In the genomic region with DNA sequence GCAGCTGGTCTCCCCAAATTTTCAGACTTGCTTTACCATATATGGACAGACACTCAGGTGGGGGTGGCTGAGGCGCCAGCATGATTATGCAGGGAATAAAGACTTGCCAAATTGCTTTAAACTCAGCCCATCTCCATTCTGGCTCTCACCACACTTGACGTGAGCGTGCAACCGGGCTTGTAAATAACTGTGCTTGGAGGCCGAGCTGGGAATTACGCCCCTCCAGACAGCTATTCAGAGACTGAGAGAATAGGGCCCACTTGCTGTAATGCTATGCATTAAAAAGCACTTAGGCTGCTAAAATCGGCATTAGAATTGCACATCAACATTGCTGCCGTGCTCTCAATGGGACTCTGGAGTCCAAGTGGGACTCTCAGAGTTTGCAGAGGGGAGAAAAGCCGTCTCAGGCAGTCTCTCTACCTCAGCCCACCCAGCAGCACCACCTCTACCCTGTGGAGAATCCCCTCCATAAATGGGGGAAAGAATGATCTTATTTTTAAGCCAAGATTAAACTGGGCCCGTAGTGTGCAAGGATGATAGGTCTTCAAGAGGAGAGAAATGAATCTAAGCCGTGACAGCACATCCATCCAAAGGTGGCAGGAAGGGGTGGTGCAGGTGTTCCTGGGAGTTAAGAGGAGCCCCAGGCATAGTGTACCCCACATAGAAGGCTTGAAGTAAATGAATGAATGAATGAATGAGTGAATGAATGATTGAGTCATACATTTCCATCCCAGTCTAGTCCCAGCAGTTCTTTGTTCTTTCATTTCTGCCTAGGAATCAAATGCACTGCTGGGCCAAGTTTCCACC, we compare ENCODE assay signal across 25 mouse cellular contexts. TPM values are rescaled to one million over a fixed set of nuclear protein-coding genes. Genes with fewer than 3 reads are reported as not detected.
DNase-seq lines count a peak whose midpoint lies in the region; ATAC-seq lines count a peak whose summit lies in the region.
"Had no signal": no experiment of that assay in that cellular context is flagged by ENCODE, and none has a peak within 500 bp of the region (broad histone marks: within the 10 kb centered on the region; RNA-seq: fewer than 3 reads in every experiment).

No protein-coding gene starts in this region.

- no peaks in the 10 kb centered on the region for H3K36me3 ChIP-seq in hindbrain, embryonic 13.5 days
- no peaks in the 10 kb centered on the region for H3K36me3 ChIP-seq in hindbrain, embryonic 12.5 days
- no peaks in the 10 kb centered on the region for H3K36me3 ChIP-seq in neural tube, embryonic 13.5 days
- H3K36me3 ChIP-seq in forebrain, embryonic 16.5 days (ENCODE audit: control insufficient read depth, insufficient read depth): no peaks in the 10 kb centered on the region
- H3K36me3 ChIP-seq: embryonic facial prominence, embryonic 12.5 days; neural tube, embryonic 12.5 days; stomach, embryonic 15.5 days had no signal

- 48% methylated on average over 11 of the region's 11 CpGs for WGBS in hindbrain, embryonic 13.5 days
- WGBS in hindbrain, embryonic 12.5 days: 60% methylated on average over 11 of the region's 11 CpGs
- 21% methylated on average over 11 of the region's 11 CpGs for WGBS in neural tube, embryonic 13.5 days
- 19% methylated on average over 11 of the region's 11 CpGs for WGBS in forebrain, embryonic 16.5 days

- peak; percentile 63; the same call in 1 of the 2 replicates for ATAC-seq in hindbrain, embryonic 13.5 days (ENCODE audit: low FRiP score)
- no peak for ATAC-seq in hindbrain, embryonic 12.5 days (ENCODE audit: low FRiP score)
- peak; percentile 84 for ATAC-seq in neural tube, embryonic 13.5 days (ENCODE audit: low read depth)
- ATAC-seq in forebrain, embryonic 16.5 days: peak; percentile 91
- no peak for ATAC-seq in megakaryocyte progenitor cell, adult 5-6 weeks (replicated peaks; ENCODE audit: poor library complexity)

- no peaks in the 10 kb centered on the region for H3K9me3 ChIP-seq in hindbrain, embryonic 13.5 days
- H3K9me3 ChIP-seq in hindbrain, embryonic 12.5 days (replicated peaks): no peaks in the 10 kb centered on the region
- no peaks in the 10 kb centered on the region for H3K9me3 ChIP-seq in neural tube, embryonic 13.5 days
- H3K9me3 ChIP-seq in forebrain, embryonic 16.5 days (ENCODE audit: control insufficient read depth, low read length): 0 out of 2 replicates have a peak, but pooled peaks cover 2% of the 10 kb centered on the region
- H3K9me3 ChIP-seq: embryonic facial prominence, embryonic 12.5 days; neural tube, embryonic 12.5 days; stomach, embryonic 15.5 days had no signal

- H3K27ac ChIP-seq in hindbrain, embryonic 13.5 days: no peak overlapping the region
- H3K27ac ChIP-seq in hindbrain, embryonic 12.5 days: no peak overlapping the region
- peak overlapping the region; percentile 15; the same call in 1 of the 2 replicates for H3K27ac ChIP-seq in neural tube, embryonic 13.5 days (replicated peaks)
- H3K27ac ChIP-seq in forebrain, embryonic 16.5 days (ENCODE audit: low read length): no peak overlapping the region
- H3K27ac ChIP-seq: embryonic facial prominence, embryonic 12.5 days; neural tube, embryonic 12.5 days; stomach, embryonic 15.5 days had no signal

- no peak overlapping the region for H3K9ac ChIP-seq in hindbrain, embryonic 13.5 days
- H3K9ac ChIP-seq in hindbrain, embryonic 12.5 days: no peak overlapping the region
- H3K9ac ChIP-seq in neural tube, embryonic 13.5 days: no peak overlapping the region
- no peak overlapping the region for H3K9ac ChIP-seq in forebrain, embryonic 16.5 days (replicated peaks; ENCODE audit: low read depth, low read length)
- H3K9ac ChIP-seq: embryonic facial prominence, embryonic 12.5 days; neural tube, embryonic 12.5 days; stomach, embryonic 15.5 days had no signal

- H3K4me3 ChIP-seq in hindbrain, embryonic 13.5 days: no peak overlapping the region
- H3K4me3 ChIP-seq in hindbrain, embryonic 12.5 days: no peak overlapping the region
- H3K4me3 ChIP-seq in neural tube, embryonic 13.5 days: no peak overlapping the region
- H3K4me3 ChIP-seq in forebrain, embryonic 16.5 days (replicated peaks; ENCODE audit: low read length): no peak overlapping the region
- H3K4me3 ChIP-seq: embryonic facial prominence, embryonic 12.5 days; neural tube, embryonic 12.5 days; stomach, embryonic 15.5 days had no signal

- DNase-seq in neural tube, embryonic 10.5 days (ENCODE audit: extremely low spot score, low spot score): no peak
- peak; percentile 14 for DNase-seq in right cerebral cortex, postnatal 25 days
- no peak for DNase-seq in heart, adult 8-10 months (ENCODE audit: low spot score)
- DNase-seq: adrenal gland, postnatal 14 days; B cell, adult 2 months; cerebellum, adult 8-10 months; kidney, adult 2 months; kidney, postnatal 14 days; lung, adult 18-20 months; thymus, adult 2 months had no signal

- peaks cover 8% of the 10 kb centered on the region; the same call in 1 of the 2 replicates for H3K4me1 ChIP-seq in hindbrain, embryonic 13.5 days (replicated peaks)
- peaks cover 6% of the 10 kb centered on the region; the same call in 1 of the 2 replicates for H3K4me1 ChIP-seq in hindbrain, embryonic 12.5 days
- peaks cover 13% of the 10 kb centered on the region for H3K4me1 ChIP-seq in neural tube, embryonic 13.5 days (replicated peaks)
- peaks cover 4% of the 10 kb centered on the region; the same call in 1 of the 2 replicates for H3K4me1 ChIP-seq in forebrain, embryonic 16.5 days (replicated peaks; ENCODE audit: control insufficient read depth, insufficient read depth, low read length)
- H3K4me1 ChIP-seq: embryonic facial prominence, embryonic 12.5 days; stomach, embryonic 15.5 days had no signal

- H3K4me2 ChIP-seq in hindbrain, embryonic 13.5 days: no peak overlapping the region
- H3K4me2 ChIP-seq in hindbrain, embryonic 12.5 days (replicated peaks): no peak overlapping the region
- H3K4me2 ChIP-seq in neural tube, embryonic 13.5 days: no peak overlapping the region
- no peak overlapping the region for H3K4me2 ChIP-seq in forebrain, embryonic 16.5 days (ENCODE audit: low read length)
- H3K4me2 ChIP-seq: embryonic facial prominence, embryonic 12.5 days; neural tube, embryonic 12.5 days; stomach, embryonic 15.5 days had no signal

- H3K27me3 ChIP-seq in hindbrain, embryonic 13.5 days: no peaks in the 10 kb centered on the region
- H3K27me3 ChIP-seq in hindbrain, embryonic 12.5 days: no peaks in the 10 kb centered on the region
- H3K27me3 ChIP-seq in neural tube, embryonic 13.5 days: no peaks in the 10 kb centered on the region; the same call in 1 of the 2 replicates
- no peaks in the 10 kb centered on the region for H3K27me3 ChIP-seq in forebrain, embryonic 16.5 days (replicated peaks; ENCODE audit: control insufficient read depth, insufficient read depth, low read length)
- H3K27me3 ChIP-seq: embryonic facial prominence, embryonic 12.5 days; neural tube, embryonic 12.5 days; stomach, embryonic 15.5 days had no signal

RNA-seq across cellular contexts. Expression of gene Sox14, which starts 40.1 kb away (rescaled TPM):
- polyA plus RNA-seq in hindbrain, embryonic 13.5 days (2015; fragmentation: Nextera tagmentation; extraction: Ambion mirVana): 23.9 and 24.5 TPM in 2 replicates
- 15.4 and 18.3 TPM in 2 replicates for polyA plus RNA-seq in hindbrain, embryonic 12.5 days (2016; fragmentation: Nextera tagmentation; extraction: Ambion mirVana)
- polyA plus RNA-seq in neural tube, embryonic 13.5 days (2015; fragmentation: Nextera tagmentation; extraction: Ambion mirVana): 10.2 and 11.3 TPM in 2 replicates
- polyA plus RNA-seq in forebrain, embryonic 16.5 days (2015; fragmentation: Nextera tagmentation; extraction: Ambion mirVana): 1.1 and 1.8 TPM in 2 replicates
- not detected for total RNA-seq in heart, adult 8-10 months (2022)
- not detected in 2 replicates for total RNA-seq in megakaryocyte progenitor cell, adult 5-6 weeks (2015)
- total RNA-seq in megakaryocyte progenitor cell, adult 5-6 weeks (2017): not detected in 2 replicates
- total RNA-seq: adrenal gland, postnatal 14 days; gastrocnemius, postnatal 4 days; layer of hippocampus, adult 8-10 months; left cerebral cortex, postnatal 25 days; liver, adult 2 months had no signal
- polyA plus RNA-seq: cortical plate, adult 2 months; heart, embryonic 14.5 days; kidney, adult 2 months; liver, adult 2 months; spleen, adult 2 months had no signal

Comparison
In these comparisons a context has a peak if more than half of its experiments do, and no peak if none do; other contexts are left out.
1. ATAC-seq: peak in hindbrain, embryonic 13.5 days (single experiment), neural tube, embryonic 13.5 days (single experiment) and forebrain, embryonic 16.5 days (single experiment); none in hindbrain, embryonic 12.5 days (single experiment) and megakaryocyte progenitor cell, adult 5-6 weeks (single experiment).